Mouse (Mus musculus): ENCODE measurements around the gene Tsc22d4.

- TF ChIP-seq GATA1 (IDR thresholded peaks at IDR 0.05; ENCODE audit: borderline replicate concordance, low read length) (no peak), FLI1 (IDR thresholded peaks at IDR 0.05; ENCODE audit: low read length) (no peak)
These were observed 39.9 kb downstream of the Tsc22d4 start for GRCm38 (mm10) chr5:137785164-137786031.
